Comparison of ENCODE assay signal across 7 mouse cellular contexts in genomic region chr5:125188812-125189598, GRCm38 (mm10). TPM values are rescaled to one million over a fixed set of nuclear protein-coding genes. Genes with fewer than 3 reads are reported as not detected.
A peak's percentile ranks its signal among the peaks of the same experiment; 100 is the strongest.
DNase-seq lines count a peak whose midpoint lies in the region; ATAC-seq and TF ChIP-seq lines count a peak whose summit lies in the region.

No protein-coding gene starts in this region.

- ATAC-seq in lung, embryonic 14.5 days (ENCODE audit: insufficient read depth): no peak
- ATAC-seq in common myeloid progenitor, adult 5-6 weeks (replicated peaks; ENCODE audit: low read depth, poor library complexity, severe bottlenecking): peak; percentile 23

- H3K36me3 ChIP-seq in lung, embryonic 14.5 days (ENCODE audit: insufficient read depth): no peaks in the 10 kb centered on the region

- peak overlapping the region; percentile 36; the same call in 1 of the 2 replicates for H3K27ac ChIP-seq in lung, embryonic 14.5 days (ENCODE audit: low read depth)

- 0 out of 2 replicates have a peak, but pooled peaks cover 5% of the 10 kb centered on the region for H3K4me1 ChIP-seq in lung, embryonic 14.5 days (ENCODE audit: insufficient read depth)

- H3K4me3 ChIP-seq in lung, embryonic 14.5 days (ENCODE audit: low read depth, low read length): no peak overlapping the region

- no peaks in the 10 kb centered on the region for H3K9me3 ChIP-seq in lung, embryonic 14.5 days (ENCODE audit: low read depth, low read length)

- H3K4me2 ChIP-seq in lung, embryonic 14.5 days: peak overlapping the region; percentile 18; the same call in 1 of the 2 replicates

- peak; percentile 45 for DNase-seq in lung, embryonic 14.5 days
- no peak for DNase-seq in lung, postnatal 25 days (ENCODE audit: low spot score)
- DNase-seq in MN1 (ENCODE audit: low spot score): peak; percentile 91
- DNase-seq in right cerebral cortex, postnatal 10 days (ENCODE audit: low spot score in 2 of 2): peak; percentile 37 to 42
- DNase-seq in kidney, adult 11 months: no peak
- DNase-seq in heart, postnatal 4 days: no peak

- WGBS in lung, embryonic 14.5 days: 19% methylated on average over 12 of the region's 12 CpGs

- no peaks in the 10 kb centered on the region for H3K27me3 ChIP-seq in lung, embryonic 14.5 days (ENCODE audit: insufficient read depth, low read length)

- TF ChIP-seq CTCF in lung, embryonic 14.5 days (IDR thresholded peaks at IDR 0.05; ENCODE audit: low read depth): no peak

- H3K9ac ChIP-seq in lung, embryonic 14.5 days: no peak overlapping the region

RNA-seq across cellular contexts. Expression of gene Ncor2, which starts 10.0 kb away (rescaled TPM):
- 34.9 and 36.5 TPM in 2 replicates for polyA plus RNA-seq in lung, embryonic 14.5 days (2014; fragmentation: Nextera tagmentation; extraction: Ambion mirVana)
- 9.7 and 16.9 TPM in 2 replicates for total RNA-seq in common myeloid progenitor, adult 5-6 weeks (2017)
- total RNA-seq in heart, postnatal 4 days (2021): 100 to 1,000 TPM; 104 to 112 TPM

Comparison
In these comparisons a context has a peak if more than half of its experiments do, and no peak if none do; other contexts are left out.
1. DNase-seq: peak in lung, embryonic 14.5 days (single experiment), MN1 (single experiment) and right cerebral cortex, postnatal 10 days (2 of 2); none in lung, postnatal 25 days (single experiment), kidney, adult 11 months (single experiment) and heart, postnatal 4 days (single experiment).